Mouse (Mus musculus): ENCODE measurements at regions not wholly inside any gene's neighbourhood (a gene's known extent, or its start where the extent isn't known, plus 50 kb on each side); places are given as distances from the start of the nearest gene placed in this dataset.

DNA sequence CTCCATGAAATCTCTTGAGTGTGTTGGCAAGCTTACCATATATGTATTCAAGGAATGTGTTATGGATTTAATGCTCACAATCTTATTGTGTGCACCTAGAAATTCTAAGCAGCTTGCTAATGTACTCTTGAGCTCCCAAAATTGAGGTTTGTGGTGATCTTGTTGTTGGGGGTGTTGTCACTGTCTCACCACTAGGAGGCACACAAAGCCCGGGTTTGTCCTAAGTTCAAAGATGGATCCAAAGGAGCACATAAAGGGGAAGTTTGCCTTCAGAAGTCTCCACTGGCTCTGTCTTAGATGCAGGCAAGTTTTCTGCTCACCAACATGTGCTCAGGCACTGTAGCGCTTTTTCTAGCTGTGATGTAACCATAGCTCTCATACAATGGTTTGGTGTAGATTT lies 151.8 kb downstream of the Mrgpra4 start:
- no peak for DNase-seq

GRCm38 (mm10) chr7:47781373-47781772 lies 180.2 kb upstream of the Mrgpra3 start:
- DNase-seq, result no peak

GRCm38 (mm10) chr7:47747528-47747927 lies 146.4 kb upstream of the Mrgpra3 start:
- no peak for DNase-seq

- peak; percentile 3 for DNase-seq
Observed at GRCm38 (mm10) chr7:47740064-47740463, 138.9 kb upstream of the Mrgpra3 start.

DNA sequence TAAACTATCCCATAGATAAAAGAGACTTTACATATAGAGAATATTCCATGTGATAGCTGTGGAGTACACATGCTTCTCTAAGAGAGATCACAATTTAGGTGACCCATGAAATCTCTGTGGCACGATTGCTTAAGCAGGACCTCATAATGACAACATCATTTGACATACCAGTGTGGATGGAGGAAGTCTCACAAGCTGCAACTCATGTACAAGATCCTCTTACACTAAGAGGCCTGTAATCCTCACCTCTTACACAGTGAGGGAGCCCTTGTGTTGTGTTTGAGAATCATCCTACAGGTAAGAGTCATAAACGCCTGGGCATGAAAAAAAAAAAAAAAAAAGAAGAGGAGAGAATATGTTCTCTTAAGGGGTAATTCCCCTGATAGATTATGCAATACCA lies 89.9 kb upstream of the Mrgpra3 start:
- DNase-seq, result no peak

DNA sequence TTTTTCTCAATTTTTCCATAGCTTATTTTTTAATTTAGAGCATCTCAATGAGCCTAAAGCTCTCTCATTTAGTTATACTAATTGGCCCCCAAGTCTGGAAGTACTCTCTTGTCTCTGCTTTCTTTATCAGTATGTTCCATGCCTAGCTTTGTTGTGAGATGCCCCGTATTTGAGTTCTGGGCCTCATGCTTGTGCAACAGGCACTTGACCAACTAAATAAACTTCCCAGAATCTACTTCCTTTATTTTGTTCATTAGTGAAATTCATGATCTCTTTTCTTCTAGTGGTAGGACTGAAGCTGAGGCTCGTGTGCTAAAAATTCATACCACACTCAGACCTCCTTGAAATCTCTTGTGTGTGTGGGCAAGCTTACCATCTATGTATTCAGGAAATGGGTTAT lies 75.8 kb upstream of the Mrgpra3 start:
- no peak for DNase-seq
